Mouse (Mus musculus): ENCODE data around the gene Odf3b.

Gene Odf3b

DNA sequence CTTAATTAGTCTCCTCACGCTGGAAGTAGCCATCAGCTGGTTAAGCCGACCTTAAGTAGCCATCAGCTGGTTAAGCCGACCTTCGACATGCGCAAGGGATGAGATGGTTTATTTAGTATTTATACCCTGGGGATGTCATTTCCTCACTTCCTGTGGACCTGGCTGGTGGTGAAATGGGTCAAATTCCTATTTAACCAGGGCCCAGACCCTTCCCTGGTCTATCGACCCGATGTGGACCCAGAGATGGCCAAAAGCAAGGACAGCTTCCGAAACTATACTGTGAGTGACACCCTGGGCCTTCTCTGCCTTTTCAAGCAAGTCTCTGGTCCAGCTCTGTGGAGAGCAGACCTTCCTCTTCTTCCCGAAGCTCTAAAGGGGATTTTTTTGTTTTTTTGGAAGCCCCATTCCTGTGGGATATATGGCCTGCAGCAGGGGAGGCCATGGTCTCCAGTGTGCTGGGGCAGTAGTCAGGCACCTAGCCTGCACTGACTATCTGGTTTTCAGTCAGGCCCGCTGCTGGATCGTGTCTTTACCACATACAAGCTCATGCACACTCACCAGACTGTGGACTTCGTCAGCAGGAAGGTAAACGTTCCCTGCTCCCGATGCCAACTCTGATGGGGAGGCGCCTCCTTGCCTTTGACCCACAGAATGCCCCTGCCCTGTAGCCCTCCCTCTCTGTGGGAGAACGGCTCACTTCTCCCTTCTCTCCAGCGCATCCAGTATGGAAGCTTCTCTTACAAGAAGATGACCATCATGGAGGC is 44.1 kb downstream of the Odf3b start:
- DNase-seq, result no peak

DNA sequence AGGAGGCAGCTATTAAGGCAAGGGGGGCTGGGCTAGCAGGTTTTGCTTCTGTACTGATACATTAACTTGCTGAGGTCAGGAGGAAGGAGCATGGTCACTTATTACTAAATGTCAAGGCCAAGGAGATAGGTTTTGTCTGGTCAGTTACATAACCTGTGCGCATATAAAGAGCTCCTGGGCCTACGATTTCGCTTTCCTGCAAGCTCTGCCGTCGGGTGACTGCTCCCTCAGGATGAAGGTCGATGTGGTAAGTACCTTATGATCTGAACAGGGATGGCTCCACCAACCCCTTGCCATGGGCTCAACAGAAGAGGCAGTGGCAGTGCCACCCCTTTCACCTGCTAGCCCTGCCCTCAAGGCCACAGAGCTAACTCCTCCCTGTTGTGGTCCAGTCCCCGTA is 44.8 kb downstream of the Odf3b start, which contains the start of gene Miox:
TSS of gene Miox (plus strand) at position 128 of the 400 bp plus-strand sequence.
- DNase-seq, result no peak

Measured in right cerebral cortex, postnatal 25 days (tissue).